Mouse (Mus musculus): ENCODE measurements around the gene Gm47283. TPM values are rescaled to one million over a fixed set of nuclear protein-coding genes. Genes with fewer than 3 reads are reported as not detected.
"Not testable (repeated sequence)": the region's sequence is repeated elsewhere in the genome, so short reads cannot be mapped to it uniquely, and the experiment has no call there.

The Gm47283 gene
- polyA plus RNA-seq, 1 experiment = not detected

DNA sequence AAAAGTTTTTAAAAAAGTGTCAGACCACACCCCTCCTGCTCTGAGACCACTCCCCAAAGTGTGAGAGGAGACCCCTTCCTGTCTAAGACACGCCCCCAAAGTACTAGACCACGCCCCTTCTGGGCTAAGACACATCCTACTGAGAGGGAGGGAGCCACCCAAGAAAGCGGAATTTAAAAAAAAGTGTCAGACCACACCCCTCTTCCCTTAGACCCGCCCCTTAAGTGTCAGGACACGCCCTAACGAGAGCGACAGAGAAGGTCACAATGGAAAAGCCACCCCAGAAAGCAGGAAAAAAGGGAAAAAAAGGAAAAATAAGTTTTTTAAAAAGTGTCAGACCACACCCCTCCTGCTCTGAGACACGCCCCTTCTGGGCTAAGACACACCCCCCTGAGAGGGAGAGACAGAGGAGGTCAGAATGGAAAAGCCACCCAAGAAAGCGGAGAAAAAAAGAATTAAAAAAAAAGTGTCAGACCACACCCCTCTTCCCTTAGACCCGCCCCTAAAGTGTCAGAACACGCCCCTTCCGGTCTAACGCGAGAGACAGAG, 44.5 kb upstream of the Gm47283 start:
- Histone ChIP-seq H3K36me3 (ENCODE audit: control insufficient read depth, insufficient read depth, low read length) (no peaks in the 10 kb centered on the region), H3K4me1 (ENCODE audit: control insufficient read depth, insufficient read depth, low read length) (0 out of 2 replicates have a peak, but pooled peaks cover 2% of the 10 kb centered on the region), H3K27ac (ENCODE audit: control insufficient read depth, insufficient read depth, low read depth, low read length) (no peak overlapping the region), H3K4me3 (ENCODE audit: control insufficient read depth, low read depth, low read length) (no peak overlapping the region), H3K27me3 (ENCODE audit: control insufficient read depth, insufficient read depth, low read length) (no peaks in the 10 kb centered on the region)
- no peak for TF ChIP-seq POLR2A (IDR thresholded peaks at IDR 0.05; ENCODE audit: control insufficient read depth, low read depth, low read length)
- no peak for TF ChIP-seq CTCF (IDR thresholded peaks at IDR 0.05; ENCODE audit: control insufficient read depth, insufficient read depth, insufficient replicate concordance, low read depth, low read length)

DNA sequence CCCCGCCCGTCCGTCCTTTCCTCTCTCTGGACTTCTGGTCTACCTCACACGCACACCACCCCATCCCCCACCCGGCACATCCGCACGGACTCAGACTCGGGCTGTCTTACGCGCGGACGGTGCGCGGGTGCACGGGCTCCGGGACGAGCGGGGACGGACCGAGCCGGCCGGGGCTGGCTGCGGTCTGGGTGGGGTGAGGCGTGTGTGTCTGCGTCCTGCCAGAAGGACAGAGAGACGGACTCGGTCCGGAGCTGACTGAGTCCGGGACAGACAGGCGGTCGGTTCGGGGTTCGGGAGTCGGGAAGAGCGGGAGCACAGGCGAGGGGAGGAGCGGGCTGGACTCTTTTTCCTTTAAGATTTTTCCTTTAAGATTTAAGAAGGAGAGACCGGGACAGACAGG, 43.5 kb upstream of the Gm47283 start:
- not testable (repeated sequence) for H3K4me3 ChIP-seq (ENCODE audit: control insufficient read depth, low read depth, low read length); H3K27ac ChIP-seq (ENCODE audit: control insufficient read depth, insufficient read depth, low read depth, low read length); H3K4me1 ChIP-seq (ENCODE audit: control insufficient read depth, insufficient read depth, low read length); H3K36me3 ChIP-seq (ENCODE audit: control insufficient read depth, insufficient read depth, low read length); H3K27me3 ChIP-seq (ENCODE audit: control insufficient read depth, insufficient read depth, low read length)

GRCm38 (mm10) chrY:90741452-90742260, 42.9 kb upstream of the Gm47283 start:
- not testable (repeated sequence) for H3K27ac ChIP-seq (ENCODE audit: control insufficient read depth, insufficient read depth, low read depth, low read length); H3K4me1 ChIP-seq (ENCODE audit: control insufficient read depth, insufficient read depth, low read length); H3K4me3 ChIP-seq (ENCODE audit: control insufficient read depth, low read depth, low read length); H3K27me3 ChIP-seq (ENCODE audit: control insufficient read depth, insufficient read depth, low read length); H3K36me3 ChIP-seq (ENCODE audit: control insufficient read depth, insufficient read depth, low read length)

GRCm38 (mm10) chrY:90742261-90743052, 42.1 kb upstream of the Gm47283 start:
- not testable (repeated sequence) for H3K4me1 ChIP-seq (ENCODE audit: control insufficient read depth, insufficient read depth, low read length); H3K36me3 ChIP-seq (ENCODE audit: control insufficient read depth, insufficient read depth, low read length); H3K27ac ChIP-seq (ENCODE audit: control insufficient read depth, insufficient read depth, low read depth, low read length); H3K4me3 ChIP-seq (ENCODE audit: control insufficient read depth, low read depth, low read length); H3K27me3 ChIP-seq (ENCODE audit: control insufficient read depth, insufficient read depth, low read length)

- H3K4me1 ChIP-seq (ENCODE audit: control insufficient read depth, insufficient read depth, low read length); H3K27ac ChIP-seq (ENCODE audit: control insufficient read depth, insufficient read depth, low read depth, low read length); H3K36me3 ChIP-seq (ENCODE audit: control insufficient read depth, insufficient read depth, low read length); H3K27me3 ChIP-seq (ENCODE audit: control insufficient read depth, insufficient read depth, low read length); H3K4me3 ChIP-seq (ENCODE audit: control insufficient read depth, low read depth, low read length): not testable (repeated sequence)
Observed at GRCm38 (mm10) chrY:90743053-90743810, 41.3 kb upstream of the Gm47283 start.

DNA sequence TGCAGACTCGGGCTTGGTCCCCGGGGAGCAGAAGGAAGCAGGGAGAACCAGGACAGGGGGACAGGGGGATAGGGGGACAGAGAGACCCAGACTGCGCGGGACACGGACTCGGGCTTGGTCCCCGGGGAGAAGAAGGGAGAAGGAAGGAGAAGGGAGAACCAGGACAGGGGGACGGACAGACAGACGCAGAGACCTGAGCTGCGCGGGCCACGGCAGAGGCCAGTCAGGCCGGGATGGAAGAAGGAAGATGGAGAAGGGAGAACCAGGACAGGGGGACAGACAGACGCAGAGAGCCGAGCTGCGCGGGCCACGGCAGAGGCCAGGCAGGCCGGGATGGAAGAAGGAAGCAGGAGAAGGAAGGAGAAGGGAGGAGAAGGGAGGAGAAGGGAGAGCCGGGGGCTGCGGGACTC, 40.7 kb upstream of the Gm47283 start:
- Histone ChIP-seq H3K4me1 (ENCODE audit: control insufficient read depth, insufficient read depth, low read length) (0 out of 2 replicates have a peak, but pooled peaks cover 2% of the 10 kb centered on the region), H3K27me3 (ENCODE audit: control insufficient read depth, insufficient read depth, low read length) (no peaks in the 10 kb centered on the region), H3K27ac (ENCODE audit: control insufficient read depth, insufficient read depth, low read depth, low read length) (no peak overlapping the region), H3K36me3 (ENCODE audit: control insufficient read depth, insufficient read depth, low read length) (no peaks in the 10 kb centered on the region), H3K4me3 (ENCODE audit: control insufficient read depth, low read depth, low read length) (no peak overlapping the region)
- no peak for TF ChIP-seq POLR2A (IDR thresholded peaks at IDR 0.05; ENCODE audit: control insufficient read depth, low read depth, low read length)
- TF ChIP-seq CTCF (IDR thresholded peaks at IDR 0.05; ENCODE audit: control insufficient read depth, insufficient read depth, insufficient replicate concordance, low read depth, low read length) = no peak

- not testable (repeated sequence) for H3K4me3 ChIP-seq (ENCODE audit: control insufficient read depth, low read depth, low read length); H3K4me1 ChIP-seq (ENCODE audit: control insufficient read depth, insufficient read depth, low read length); H3K27me3 ChIP-seq (ENCODE audit: control insufficient read depth, insufficient read depth, low read length); H3K27ac ChIP-seq (ENCODE audit: control insufficient read depth, insufficient read depth, low read depth, low read length); H3K36me3 ChIP-seq (ENCODE audit: control insufficient read depth, insufficient read depth, low read length)
Observed at GRCm38 (mm10) chrY:90744381-90744981, 40.1 kb upstream of the Gm47283 start.

- H3K36me3 ChIP-seq (ENCODE audit: control insufficient read depth, insufficient read depth, low read length); H3K4me3 ChIP-seq (ENCODE audit: control insufficient read depth, low read depth, low read length); H3K27me3 ChIP-seq (ENCODE audit: control insufficient read depth, insufficient read depth, low read length); H3K4me1 ChIP-seq (ENCODE audit: control insufficient read depth, insufficient read depth, low read length); H3K27ac ChIP-seq (ENCODE audit: control insufficient read depth, insufficient read depth, low read depth, low read length): not testable (repeated sequence)
Observed at GRCm38 (mm10) chrY:90745256-90745655, 39.3 kb upstream of the Gm47283 start.

- not testable (repeated sequence) for H3K4me1 ChIP-seq (ENCODE audit: control insufficient read depth, insufficient read depth, low read length); H3K27me3 ChIP-seq (ENCODE audit: control insufficient read depth, insufficient read depth, low read length); H3K4me3 ChIP-seq (ENCODE audit: control insufficient read depth, low read depth, low read length); H3K27ac ChIP-seq (ENCODE audit: control insufficient read depth, insufficient read depth, low read depth, low read length); H3K36me3 ChIP-seq (ENCODE audit: control insufficient read depth, insufficient read depth, low read length)
Observed at GRCm38 (mm10) chrY:90754721-90755120, 29.8 kb upstream of the Gm47283 start, which contains the start of gene Gm21860. TSS of gene Gm21860 (minus strand) at chrY:90754821.

GRCm38 (mm10) chrY:90839077-90839476, 54.5 kb downstream of the Gm47283 start, which contains the start of gene Gm21748:
TSS of gene Gm21748 (minus strand) at chrY:90839177.
- H3K4me3 ChIP-seq (ENCODE audit: control insufficient read depth, low read depth, low read length); H3K4me1 ChIP-seq (ENCODE audit: control insufficient read depth, insufficient read depth, low read length); H3K36me3 ChIP-seq (ENCODE audit: control insufficient read depth, insufficient read depth, low read length); H3K27me3 ChIP-seq (ENCODE audit: control insufficient read depth, insufficient read depth, low read length); H3K27ac ChIP-seq (ENCODE audit: control insufficient read depth, insufficient read depth, low read depth, low read length): not testable (repeated sequence)
